9 mouse cellular contexts compared by ENCODE assay signal in genomic region chr2:32237571-32237970, GRCm38 (mm10). TPM values are rescaled to one million over a fixed set of nuclear protein-coding genes. Genes with fewer than 3 reads are reported as not detected.
DNase-seq lines count a peak whose midpoint lies in the region; ATAC-seq and TF ChIP-seq lines count a peak whose summit lies in the region.
"Had no signal": no experiment of that assay in that cellular context is flagged by ENCODE, and none has a peak within 500 bp of the region (broad histone marks: within the 10 kb centered on the region; RNA-seq: fewer than 3 reads in every experiment).

No protein-coding gene starts in this region.

- no peak for DNase-seq in heart, postnatal 14 days
- DNase-seq in G1E (ENCODE audit: low spot score), result no peak
- DNase-seq in forebrain, postnatal 0 days, result no peak
- DNase-seq in liver, postnatal 0 days, result no peak
- no peak for DNase-seq in thymus, postnatal 10 days (ENCODE audit: low spot score in 2 of 2)
- no peak for DNase-seq in adrenal gland, postnatal 10 days
- no peak for DNase-seq in cerebellum, adult 18-20 months

- no peaks in the 10 kb centered on the region for H3K9me3 ChIP-seq in heart, embryonic 15.5 days (replicated peaks)
- no peaks in the 10 kb centered on the region for H3K9me3 ChIP-seq in G1E (replicated peaks)
- H3K9me3 ChIP-seq in forebrain, postnatal 0 days (ENCODE audit: low read length), result no peaks in the 10 kb centered on the region
- no peaks in the 10 kb centered on the region for H3K9me3 ChIP-seq in liver, postnatal 0 days (ENCODE audit: low read length)

- H3K4me2 ChIP-seq in heart, embryonic 15.5 days, result peak overlapping the region; percentile 81
- H3K4me2 ChIP-seq in forebrain, postnatal 0 days (ENCODE audit: low read depth), result peak overlapping the region; percentile 57
- H3K4me2 ChIP-seq in liver, postnatal 0 days (ENCODE audit: low read depth, low read length), result peak overlapping the region; percentile 96

- 36% methylated on average over 4 of the region's 4 CpGs for WGBS in heart, embryonic 15.5 days
- WGBS in forebrain, postnatal 0 days, result 33% methylated on average over 4 of the region's 4 CpGs
- 41% methylated on average over 4 of the region's 4 CpGs for WGBS in liver, postnatal 0 days (ENCODE audit: insufficient replicate concordance)

- H3K4me1 ChIP-seq in heart, embryonic 15.5 days (replicated peaks), result peaks cover 18% of the 10 kb centered on the region
- H3K4me1 ChIP-seq in G1E (ENCODE audit: insufficient read depth, low read depth, low read length), result peaks cover 32% of the 10 kb centered on the region
- 0 out of 2 replicates have a peak, but pooled peaks cover 9% of the 10 kb centered on the region for H3K4me1 ChIP-seq in forebrain, postnatal 0 days (ENCODE audit: insufficient read depth)
- peaks cover 24% of the 10 kb centered on the region for H3K4me1 ChIP-seq in liver, postnatal 0 days (ENCODE audit: insufficient read depth)

- peak overlapping the region; percentile 77 for H3K4me3 ChIP-seq in heart, embryonic 15.5 days
- peak overlapping the region; percentile 79 for H3K4me3 ChIP-seq in G1E (ENCODE audit: low read depth, low read length)
- peak overlapping the region; percentile 66 for H3K4me3 ChIP-seq in forebrain, postnatal 0 days (ENCODE audit: low read depth, low read length)
- H3K4me3 ChIP-seq in liver, postnatal 0 days (ENCODE audit: low read depth, low read length), result peak overlapping the region; percentile 61

- no peak for TF ChIP-seq CTCF in G1E (IDR thresholded peaks at IDR 0.05; ENCODE audit: low read depth, low read length)
- no peak for TF ChIP-seq CTCF in forebrain, postnatal 0 days (IDR thresholded peaks at IDR 0.05; ENCODE audit: low read depth)
- TF ChIP-seq CTCF in liver, postnatal 0 days (IDR thresholded peaks at IDR 0.05; ENCODE audit: low read depth), result no peak

- H3K27me3 ChIP-seq in heart, embryonic 15.5 days, result no peaks in the 10 kb centered on the region
- H3K27me3 ChIP-seq in G1E (ENCODE audit: insufficient read depth, low read length), result no peaks in the 10 kb centered on the region
- no peaks in the 10 kb centered on the region for H3K27me3 ChIP-seq in forebrain, postnatal 0 days (ENCODE audit: insufficient read depth, low read length)
- no peaks in the 10 kb centered on the region for H3K27me3 ChIP-seq in liver, postnatal 0 days (ENCODE audit: insufficient read depth, low read length)
- H3K27me3 ChIP-seq: Patski had no signal

- peaks cover 19% of the 10 kb centered on the region; the same call in 1 of the 2 replicates for H3K36me3 ChIP-seq in heart, embryonic 15.5 days
- peaks cover 73% of the 10 kb centered on the region for H3K36me3 ChIP-seq in G1E (replicated peaks)
- peaks cover 31% of the 10 kb centered on the region for H3K36me3 ChIP-seq in forebrain, postnatal 0 days (ENCODE audit: insufficient read depth)
- H3K36me3 ChIP-seq in liver, postnatal 0 days (replicated peaks; ENCODE audit: insufficient read depth, low read length), result peaks cover 8% of the 10 kb centered on the region

- TF ChIP-seq EP300 in liver, postnatal 0 days (IDR thresholded peaks at IDR 0.05; ENCODE audit: low read depth), result no peak

- H3K27ac ChIP-seq in heart, embryonic 15.5 days, result peak overlapping the region; percentile 90
- no peak overlapping the region for H3K27ac ChIP-seq in forebrain, postnatal 0 days (ENCODE audit: low read depth, low read length)
- H3K27ac ChIP-seq in liver, postnatal 0 days (ENCODE audit: low read depth), result peak overlapping the region; percentile 79; the same call in 1 of the 2 replicates

- ATAC-seq in heart, embryonic 15.5 days (replicated peaks; ENCODE audit: insufficient number of reproducible peaks, insufficient read depth, low FRiP score, low read depth), result no peak
- ATAC-seq in G1E (ENCODE audit: extremely low read depth, insufficient number of reproducible peaks, low FRiP score, poor library complexity, severe bottlenecking), result no peak
- no peak for ATAC-seq in forebrain, postnatal 0 days
- no peak for ATAC-seq in liver, postnatal 0 days

- intact Hi-C loops in heart, postnatal 14 days (cut with DNase I), result loop anchor here (2.0 kb wide), 1 partner anchor 45 kb away; no protein-coding TSS in a partner anchor

- H3K9ac ChIP-seq in heart, embryonic 15.5 days, result peak overlapping the region; percentile 68
- no peak overlapping the region for H3K9ac ChIP-seq in forebrain, postnatal 0 days
- peak overlapping the region; percentile 79 for H3K9ac ChIP-seq in liver, postnatal 0 days (replicated peaks)

RNA-seq across cellular contexts. Expression of gene Pomt1, which starts 1.2 kb away (rescaled TPM):
- polyA plus RNA-seq in heart, embryonic 15.5 days (2015; fragmentation: Nextera tagmentation; extraction: Ambion mirVana), result 15.4 and 18.0 TPM in 2 replicates
- total RNA-seq in heart, postnatal 14 days (2021), result 10 to 100 TPM; 11.7 to 13.4 TPM
- total RNA-seq in G1E (2014; fragmentation: Nextera tagmentation), result 25.8 and 31.8 TPM in 2 replicates
- 15.0 and 17.7 TPM in 2 replicates for total RNA-seq in G1E (2017)
- polyA plus RNA-seq in G1E (2012), result 12.3 and 12.8 TPM in 2 replicates
- total RNA-seq in forebrain, postnatal 0 days (2014; rRNA removed), result 34.5 and 38.5 TPM in 2 replicates
- 16.2 and 19.8 TPM in 2 replicates for polyA plus RNA-seq in forebrain, postnatal 0 days (2015; fragmentation: Nextera tagmentation; extraction: Ambion mirVana)
- polyA plus RNA-seq in liver, postnatal 0 days (2015; fragmentation: Nextera tagmentation; extraction: Ambion mirVana), result 6.3 and 6.4 TPM in 2 replicates
- 10 to 100 TPM; 29.9 to 49.3 TPM for total RNA-seq in adrenal gland, postnatal 10 days (2021)

RNA-seq across cellular contexts. Expression of gene Uck1, which starts 22.4 kb away (rescaled TPM):
- polyA plus RNA-seq in heart, embryonic 15.5 days (2015; fragmentation: Nextera tagmentation; extraction: Ambion mirVana), result 32.9 and 49.0 TPM in 2 replicates
- total RNA-seq in heart, postnatal 14 days (2021), result 10 to 100 TPM; 26.1 to 26.7 TPM
- 26.1 and 50.0 TPM in 2 replicates for total RNA-seq in G1E (2014; fragmentation: Nextera tagmentation)
- 41.7 and 42.5 TPM in 2 replicates for total RNA-seq in G1E (2017)
- 53.2 and 56.1 TPM in 2 replicates for polyA plus RNA-seq in G1E (2012)
- total RNA-seq in forebrain, postnatal 0 days (2014; rRNA removed), result 121 and 134 TPM in 2 replicates
- polyA plus RNA-seq in forebrain, postnatal 0 days (2015; fragmentation: Nextera tagmentation; extraction: Ambion mirVana), result 92.7 and 105 TPM in 2 replicates
- polyA plus RNA-seq in liver, postnatal 0 days (2015; fragmentation: Nextera tagmentation; extraction: Ambion mirVana), result 26.9 and 33.3 TPM in 2 replicates
- total RNA-seq in adrenal gland, postnatal 10 days (2021), result 100 to 1,000 TPM; 129 to 184 TPM

RNA-seq across cellular contexts. Expression of gene Golga2, which starts 49.6 kb away (rescaled TPM):
- polyA plus RNA-seq in heart, embryonic 15.5 days (2015; fragmentation: Nextera tagmentation; extraction: Ambion mirVana), result 21.7 and 26.4 TPM in 2 replicates
- total RNA-seq in heart, postnatal 14 days (2021), result 10 to 100 TPM; 67.9 to 70.5 TPM
- total RNA-seq in G1E (2014; fragmentation: Nextera tagmentation), result 19.5 and 24.5 TPM in 2 replicates
- total RNA-seq in G1E (2017), result 35.2 and 35.6 TPM in 2 replicates
- polyA plus RNA-seq in G1E (2012), result 20.8 and 24.3 TPM in 2 replicates
- total RNA-seq in forebrain, postnatal 0 days (2014; rRNA removed), result 62.2 and 64.4 TPM in 2 replicates
- 16.3 and 22.1 TPM in 2 replicates for polyA plus RNA-seq in forebrain, postnatal 0 days (2015; fragmentation: Nextera tagmentation; extraction: Ambion mirVana)
- polyA plus RNA-seq in liver, postnatal 0 days (2015; fragmentation: Nextera tagmentation; extraction: Ambion mirVana), result 5.8 and 7.0 TPM in 2 replicates
- total RNA-seq in adrenal gland, postnatal 10 days (2021), result 10 to 100 TPM; 62.1 to 77.3 TPM

RNA-seq across cellular contexts. Expression of gene Swi5, which starts 50.3 kb away (rescaled TPM):
- 275 and 299 TPM in 2 replicates for polyA plus RNA-seq in heart, embryonic 15.5 days (2015; fragmentation: Nextera tagmentation; extraction: Ambion mirVana)
- total RNA-seq in heart, postnatal 14 days (2021), result 100 to 1,000 TPM; 153 to 156 TPM
- total RNA-seq in G1E (2014; fragmentation: Nextera tagmentation) (150 and 164 TPM in 2 replicates), G1E (2017) (482 and 488 TPM in 2 replicates)
- 351 and 432 TPM in 2 replicates for polyA plus RNA-seq in G1E (2012)
- total RNA-seq in forebrain, postnatal 0 days (2014; rRNA removed), result 290 and 323 TPM in 2 replicates
- polyA plus RNA-seq in forebrain, postnatal 0 days (2015; fragmentation: Nextera tagmentation; extraction: Ambion mirVana), result 407 and 445 TPM in 2 replicates
- polyA plus RNA-seq in liver, postnatal 0 days (2015; fragmentation: Nextera tagmentation; extraction: Ambion mirVana), result 188 and 209 TPM in 2 replicates
- 100 to 1,000 TPM; 248 to 255 TPM for total RNA-seq in adrenal gland, postnatal 10 days (2021)
